Mouse (Mus musculus) forebrain, embryonic 13.5 days (tissue): Measurements from ENCODE around the gene Wdr46. TPM values are rescaled to one million over a fixed set of nuclear protein-coding genes. Genes with fewer than 3 reads are reported as not detected.
"Not testable (repeated sequence)": the region's sequence is repeated elsewhere in the genome, so short reads cannot be mapped to it uniquely, and the experiment has no call there.

Source experiments
- ATAC-seq: fragments of 200-750 bp; cut with Nextera tagmentation; 2 replicates; pipeline ENCODE4 v1.8.0; 2017
- H3K27ac ChIP-seq: fragments of 300-500 bp; sonication (generic); 2 replicates; pipeline ENCODE4 v1.5.1; 2015; ENCODE audit warnings: inconsistent platforms, mild to moderate bottlenecking, moderate library complexity
- H3K27me3 ChIP-seq: fragments of 300-500 bp; sonication (generic); 2 replicates; pipeline ENCODE4 v1.6.1; 2015; ENCODE audit warnings: mild to moderate bottlenecking, inconsistent platforms
- H3K36me3 ChIP-seq: fragments of 300-500 bp; sonication (generic); 2 replicates; pipeline ENCODE4 v1.6.1; 2015; ENCODE audit warnings: mild to moderate bottlenecking, inconsistent platforms; ENCODE audit not compliant: poor library complexity, severe bottlenecking
- H3K4me1 ChIP-seq: fragments of 300-500 bp; sonication (generic); 2 replicates; pipeline ENCODE4 v1.6.1; 2015; ENCODE audit warnings: inconsistent platforms
- H3K4me2 ChIP-seq: fragments of 300-500 bp; sonication (generic); 2 replicates; pipeline ENCODE4 v1.6.1; 2015; ENCODE audit warnings: inconsistent platforms, mild to moderate bottlenecking, moderate library complexity
- H3K4me3 ChIP-seq: fragments of 300-500 bp; sonication (generic); 2 replicates; pipeline ENCODE4 v1.5.1; 2015; ENCODE audit warnings: mild to moderate bottlenecking, inconsistent platforms
- H3K9ac ChIP-seq: fragments of 300-500 bp; sonication (generic); 2 replicates; pipeline ENCODE4 v1.6.1; 2015; ENCODE audit warnings: mild to moderate bottlenecking, inconsistent platforms
- H3K9me3 ChIP-seq: fragments of 300-500 bp; sonication (generic); replicated peaks from 2 replicates; pipeline ENCODE4 v1.6.1; 2016; ENCODE audit warnings: inconsistent platforms
- WGBS: fragments of 180-500 bp; shearing (Covaris S2); methylation state at CpG from one replicate; pipeline ENCODE4 v1.1.7; 2015; 5-methylcytosine and 5-hydroxymethylcytosine counted together
- polyA plus RNA-seq: library from polyadenylated mRNA; unstranded; fragments of >200 nt; fragmentation: Nextera tagmentation; extraction: Ambion mirVana; gene quantifications from 2 replicates; pipeline ENCODE4 v1.2.1, GENCODE M21; 2015

Wdr46 gene
- polyA plus RNA-seq, 1 experiment from 2014 or later = 28.4 TPM

GRCm38 (mm10) chr17:33902491-33902890, 38.0 kb upstream of the Wdr46 start:
- Histone ChIP-seq H3K4me3 (no peak overlapping the region), H3K27me3 (no peaks in the 10 kb centered on the region), H3K9me3 (no peaks in the 10 kb centered on the region), H3K9ac (no peak overlapping the region), H3K4me1 (peaks cover under 1% of the 10 kb centered on the region; the same call in 1 of the 2 replicates), H3K27ac (no peak overlapping the region), H3K4me2 (no peak overlapping the region), H3K36me3 (no peaks in the 10 kb centered on the region)
- ATAC-seq = no peak
- WGBS = 83% methylated on average over 7 of the region's 7 CpGs

- 76% methylated on average over 6 of the region's 6 CpGs for WGBS
- H3K36me3 ChIP-seq, H3K9ac ChIP-seq, H3K4me3 ChIP-seq, ATAC-seq, H3K27me3 ChIP-seq, H3K4me2 ChIP-seq, H3K27ac ChIP-seq, H3K9me3 ChIP-seq: not testable (repeated sequence)
- peaks cover 11% of the 10 kb centered on the region for H3K4me1 ChIP-seq
These were observed 36.4 kb upstream of the Wdr46 start for GRCm38 (mm10) chr17:33903911-33904651.

- H3K36me3 ChIP-seq, H3K4me3 ChIP-seq, ATAC-seq, H3K4me2 ChIP-seq, H3K27me3 ChIP-seq, H3K9me3 ChIP-seq, H3K9ac ChIP-seq, H3K27ac ChIP-seq: not testable (repeated sequence)
- H3K4me1 ChIP-seq = peaks cover 11% of the 10 kb centered on the region
- 23% methylated on average over 3 of the region's 4 CpGs for WGBS
These were observed 35.6 kb upstream of the Wdr46 start, which contains the start of gene Platr17 for GRCm38 (mm10) chr17:33904835-33905234. Platr17 (plus strand) TSS chr17:33905135.

DNA sequence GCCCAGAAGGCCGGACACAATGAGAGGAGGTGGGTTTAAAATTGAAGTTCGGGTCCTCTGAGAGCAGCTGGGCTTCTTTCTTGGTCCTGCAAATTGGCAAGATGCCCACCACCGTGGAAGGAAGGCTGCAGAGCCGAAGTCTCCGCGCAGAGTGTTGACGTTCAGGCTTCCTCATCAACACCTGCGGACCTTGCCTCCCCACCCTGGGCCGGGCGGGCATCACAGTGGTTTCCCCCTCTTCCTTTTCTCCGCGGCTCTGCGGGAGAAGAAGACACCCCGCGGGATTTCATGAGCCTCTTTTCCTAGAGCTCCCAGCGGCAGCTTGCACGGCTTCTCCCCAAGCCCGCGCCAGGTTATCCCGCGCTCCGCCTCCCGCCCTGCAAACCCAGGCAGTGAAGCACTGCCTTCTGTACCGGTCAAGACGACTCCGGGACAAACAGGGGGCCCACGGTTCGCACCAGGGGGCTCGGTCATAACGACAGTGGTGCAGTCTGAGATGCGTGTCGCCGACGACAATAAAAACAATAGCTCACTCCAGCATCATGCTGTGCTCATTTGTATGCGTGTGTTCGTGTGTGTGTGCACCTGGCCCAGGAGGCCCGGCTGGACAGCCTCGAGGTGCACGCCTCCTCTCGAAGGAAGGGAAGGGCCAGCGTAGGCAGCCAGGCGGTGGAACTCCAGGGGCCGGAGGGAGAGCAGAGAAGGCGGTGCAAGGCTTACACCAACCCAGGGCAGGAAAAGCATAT, 32.0 kb upstream of the Wdr46 start:
- Histone ChIP-seq H3K4me2 (peak overlapping the region; percentile 95), H3K4me3 (peak overlapping the region; percentile 88), H3K27ac (peak overlapping the region; percentile 84), H3K36me3 (peaks cover 28% of the 10 kb centered on the region), H3K9ac (peak overlapping the region; percentile 80), H3K9me3 (no peaks in the 10 kb centered on the region), H3K4me1 (peaks cover 27% of the 10 kb centered on the region), H3K27me3 (no peaks in the 10 kb centered on the region)
- no peak for ATAC-seq
- WGBS = under 1% methylated on average over 43 of the region's 44 CpGs

GRCm38 (mm10) chr17:33909077-33909868, 31.2 kb upstream of the Wdr46 start, which contains the start of gene Daxx:
Daxx (plus strand) TSS chr17:33909414.
- Histone ChIP-seq H3K4me2 (peak within 1 kb of the TSS; percentile 95), H3K36me3 (peaks cover 36% of the 10 kb centered on the region), H3K4me3 (peak within 1 kb of the TSS; percentile 88), H3K27ac (peak within 1 kb of the TSS; percentile 84), H3K9ac (peak within 1 kb of the TSS; percentile 89), H3K9me3 (no peaks in the 10 kb centered on the region), H3K27me3 (no peaks in the 10 kb centered on the region), H3K4me1 (peaks cover 30% of the 10 kb centered on the region)
- WGBS = under 1% methylated on average over 68 of the region's 68 CpGs
- peak; percentile 97 for ATAC-seq

DNA sequence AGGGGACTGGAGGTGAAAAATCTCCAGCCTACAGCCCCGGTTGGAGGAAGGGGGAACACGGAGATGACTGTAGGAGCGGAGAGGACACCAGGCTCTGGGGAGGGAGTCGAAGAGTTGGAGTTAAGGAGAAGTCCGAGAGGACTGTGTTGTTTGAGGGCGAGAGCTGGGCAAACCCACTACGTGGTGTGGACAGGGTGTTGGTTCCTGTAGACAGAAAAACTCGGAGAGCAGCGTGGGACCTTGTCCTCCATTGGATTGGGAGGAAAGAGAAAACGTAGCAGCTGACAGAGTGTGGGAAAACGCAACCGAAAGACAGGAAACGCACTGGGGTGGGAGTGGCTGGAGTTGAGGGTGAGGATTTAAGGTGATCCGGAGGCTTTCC, 30.6 kb upstream of the Wdr46 start:
- ATAC-seq = no peak
- Histone ChIP-seq H3K4me2 (peak overlapping the region; percentile 95), H3K9me3 (no peaks in the 10 kb centered on the region), H3K36me3 (peaks cover 40% of the 10 kb centered on the region), H3K27ac (peak overlapping the region; percentile 84), H3K4me3 (peak overlapping the region; percentile 88), H3K9ac (peak overlapping the region; percentile 89), H3K4me1 (peaks cover 36% of the 10 kb centered on the region), H3K27me3 (no peaks in the 10 kb centered on the region)
- WGBS = under 1% methylated on average over 14 of the region's 14 CpGs

- no peak overlapping the region for H3K27ac ChIP-seq
- H3K9me3 ChIP-seq = no peaks in the 10 kb centered on the region
- peak overlapping the region; percentile 88 for H3K4me3 ChIP-seq
- peaks cover 43% of the 10 kb centered on the region for H3K36me3 ChIP-seq
- H3K27me3 ChIP-seq = no peaks in the 10 kb centered on the region
- peaks cover 43% of the 10 kb centered on the region for H3K4me1 ChIP-seq
- H3K9ac ChIP-seq = peak overlapping the region; percentile 89
- no peak for ATAC-seq
- peak overlapping the region; percentile 95 for H3K4me2 ChIP-seq
- WGBS = 51% methylated on average over 11 of the region's 11 CpGs
These were observed 30.0 kb upstream of the Wdr46 start for GRCm38 (mm10) chr17:33910346-33911051.

- no peak overlapping the region for H3K4me3 ChIP-seq
- no peaks in the 10 kb centered on the region for H3K27me3 ChIP-seq
- no peak overlapping the region; the same call in 1 of the 2 replicates for H3K4me2 ChIP-seq
- H3K4me1 ChIP-seq = peaks cover 44% of the 10 kb centered on the region
- H3K36me3 ChIP-seq = peaks cover 43% of the 10 kb centered on the region
- no peak overlapping the region for H3K27ac ChIP-seq
- no peak for ATAC-seq
- 90% methylated on average over 31 of the region's 31 CpGs for WGBS
- H3K9ac ChIP-seq = no peak overlapping the region
- no peaks in the 10 kb centered on the region for H3K9me3 ChIP-seq
These were observed 29.2 kb upstream of the Wdr46 start for GRCm38 (mm10) chr17:33911052-33911812.

GRCm38 (mm10) chr17:33911813-33912414, 28.5 kb upstream of the Wdr46 start:
- no peak for ATAC-seq
- H3K36me3 ChIP-seq = peaks cover 43% of the 10 kb centered on the region

DNA sequence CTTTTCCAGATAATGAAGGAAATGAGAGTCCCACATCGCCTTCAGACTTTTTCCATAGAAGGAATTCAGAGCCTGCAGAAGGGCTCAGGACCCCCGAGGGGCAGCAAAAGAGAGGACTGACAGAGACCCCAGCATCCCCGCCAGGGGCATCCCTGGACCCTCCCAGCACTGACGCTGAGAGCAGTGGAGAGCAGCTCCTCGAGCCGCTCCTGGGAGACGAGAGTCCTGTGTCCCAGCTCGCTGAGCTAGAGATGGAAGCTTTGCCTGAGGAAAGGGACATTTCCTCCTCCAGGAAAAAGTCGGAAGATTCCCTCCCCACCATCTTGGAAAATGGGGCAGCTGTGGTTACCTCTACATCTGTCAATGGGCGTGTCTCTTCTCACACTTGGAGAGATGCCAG, 27.2 kb upstream of the Wdr46 start:
- no peak overlapping the region for H3K9ac ChIP-seq
- H3K27me3 ChIP-seq = no peaks in the 10 kb centered on the region
- WGBS = 87% methylated on average over 10 of the region's 10 CpGs
- no peak overlapping the region for H3K4me3 ChIP-seq
- H3K4me1 ChIP-seq = peaks cover 47% of the 10 kb centered on the region
- no peak for ATAC-seq
- peaks cover 55% of the 10 kb centered on the region for H3K36me3 ChIP-seq
- no peak overlapping the region for H3K27ac ChIP-seq
- H3K9me3 ChIP-seq = no peaks in the 10 kb centered on the region
- no peak overlapping the region for H3K4me2 ChIP-seq

More at GRCm38 (mm10) chr17:33911813-33912414, 28.5 kb upstream of the Wdr46 start:
- WGBS = 92% methylated on average over 28 of the region's 28 CpGs
- peaks cover 50% of the 10 kb centered on the region for H3K4me1 ChIP-seq
- no peak overlapping the region for H3K4me3 ChIP-seq
- no peak overlapping the region for H3K27ac ChIP-seq
- H3K9ac ChIP-seq = no peak overlapping the region
- H3K27me3 ChIP-seq = no peaks in the 10 kb centered on the region
- H3K4me2 ChIP-seq = no peak overlapping the region
- no peaks in the 10 kb centered on the region for H3K9me3 ChIP-seq
